Mouse (Mus musculus): ENCODE data around the gene Olfr143.

Gene Olfr143

DNA sequence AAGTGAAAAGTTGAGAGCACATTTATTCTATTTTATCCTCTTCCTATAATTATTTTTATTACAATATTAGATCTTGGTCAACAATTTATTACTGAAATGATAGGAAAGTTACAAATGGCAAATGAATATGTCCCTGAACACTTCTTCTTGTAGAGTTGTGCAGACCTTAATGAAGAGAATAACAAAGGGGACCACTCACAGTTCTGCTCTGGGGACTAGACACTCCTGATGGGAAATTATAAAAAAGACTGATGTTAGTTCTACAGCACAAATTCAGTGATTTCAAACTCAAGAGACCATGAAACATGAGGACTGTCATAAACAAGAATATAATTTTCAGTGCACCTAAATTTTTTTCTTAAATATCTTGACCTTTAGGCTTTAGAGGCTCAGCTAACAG lies at the start of gene Olfr143:
TSS of gene Olfr143 (plus strand) at position 301 of the 400 bp plus-strand sequence.
- in situ Hi-C loops (cut with MboI; ENCODE audit: low pct_unique_long_range_greater_than_20kb in 1 of 2, low sequenced_read_pairs in 2 of 2, unreplicated experiment in 1 of 2) = no loop called here

DNA sequence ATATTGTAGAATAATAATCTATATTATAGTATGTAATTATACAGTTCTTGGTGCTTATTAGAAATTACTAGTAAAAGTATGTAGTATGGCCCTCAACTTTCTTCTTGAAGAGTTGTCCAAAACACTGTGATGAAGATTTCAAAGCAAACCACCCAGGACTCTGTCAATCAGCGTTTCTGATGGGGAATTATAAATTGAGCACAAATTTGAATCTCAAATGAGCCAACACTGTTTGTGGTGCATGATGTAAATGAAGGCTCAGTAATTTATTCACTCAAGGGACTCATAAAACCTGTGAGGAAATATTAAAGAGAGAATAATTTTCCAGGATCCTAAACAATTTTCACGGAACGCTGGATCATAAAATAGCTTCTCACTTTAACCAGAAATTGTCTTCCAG lies 44.5 kb upstream of the Olfr143 start, which contains the start of gene Olfr893:
TSS of gene Olfr893 (plus strand) at position 301 of the 400 bp plus-strand sequence.
- in situ Hi-C loops (cut with MboI; ENCODE audit: low pct_unique_long_range_greater_than_20kb in 1 of 2, low sequenced_read_pairs in 2 of 2, unreplicated experiment in 1 of 2) = no loop called here

DNA sequence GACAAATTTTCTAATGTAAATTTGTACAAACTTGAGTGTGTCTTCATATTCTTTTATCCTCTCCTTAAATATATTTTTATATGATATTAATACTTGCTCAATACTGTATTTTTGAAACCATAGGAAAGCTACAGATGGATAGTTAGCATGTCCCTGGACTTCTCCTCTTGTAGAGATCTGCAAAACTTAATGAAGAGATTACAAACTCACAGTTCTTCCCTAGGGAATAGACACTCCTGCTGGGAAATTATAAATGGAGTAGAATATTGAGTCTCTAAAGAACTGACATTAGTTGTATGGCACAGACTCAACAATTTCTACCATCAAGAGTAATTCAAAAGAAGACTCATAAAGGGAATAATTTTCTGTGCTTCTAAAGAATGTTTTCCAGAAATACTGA lies 34.8 kb upstream of the Olfr143 start, which contains the start of gene Olfr894:
TSS of gene Olfr894 (plus strand) at position 301 of the 400 bp plus-strand sequence.
- in situ Hi-C loops (cut with MboI; ENCODE audit: low pct_unique_long_range_greater_than_20kb in 1 of 2, low sequenced_read_pairs in 2 of 2, unreplicated experiment in 1 of 2) = no loop called here

DNA sequence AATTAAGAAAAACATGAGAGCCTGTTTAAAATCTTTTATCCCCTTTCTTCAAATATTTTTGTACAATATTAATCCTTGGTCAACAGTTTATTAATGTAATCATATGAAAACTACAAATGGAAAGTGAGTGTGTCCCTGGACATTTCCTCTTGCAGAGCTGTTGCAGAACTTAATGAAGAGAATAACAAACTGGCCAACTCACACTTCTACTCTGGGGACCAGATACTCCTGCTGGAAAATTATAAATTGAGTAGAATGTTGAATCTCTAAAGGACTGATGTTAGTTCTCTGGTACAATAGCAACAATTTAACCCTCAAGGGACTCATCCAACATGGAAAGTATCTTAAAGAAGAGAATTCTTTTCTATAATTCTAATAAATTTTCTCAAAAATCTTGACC lies 15.0 kb downstream of the Olfr143 start, which contains the start of gene Olfr895:
TSS of gene Olfr895 (plus strand) at position 301 of the 400 bp plus-strand sequence.
- in situ Hi-C loops (cut with MboI; ENCODE audit: low pct_unique_long_range_greater_than_20kb in 1 of 2, low sequenced_read_pairs in 2 of 2, unreplicated experiment in 1 of 2) = no loop called here

GRCm38 (mm10) chr9:38290807-38291206 lies 38.2 kb downstream of the Olfr143 start, which contains the start of gene Olfr896-ps1:
Gene Olfr896-ps1, plus strand, starts transcription at chr9:38291107.
- in situ Hi-C loops (cut with MboI; ENCODE audit: low pct_unique_long_range_greater_than_20kb in 1 of 2, low sequenced_read_pairs in 2 of 2, unreplicated experiment in 1 of 2) = no loop called here
